Mouse (Mus musculus): Measurements from ENCODE around the gene Olfr1223.

- no peak for TF ChIP-seq CTCF (IDR thresholded peaks at IDR 0.05; ENCODE audit: extremely low read depth, insufficient read length, insufficient replicate concordance, low read depth, low read length)
- no peak for TF ChIP-seq POLR2A (IDR thresholded peaks at IDR 0.05; ENCODE audit: low read depth, low read length)
Measured at GRCm38 (mm10) chr2:89151460-89151859, at the start of gene Olfr1223.
